ENCODE assay signal across 8 mouse cellular contexts in the genomic region with DNA sequence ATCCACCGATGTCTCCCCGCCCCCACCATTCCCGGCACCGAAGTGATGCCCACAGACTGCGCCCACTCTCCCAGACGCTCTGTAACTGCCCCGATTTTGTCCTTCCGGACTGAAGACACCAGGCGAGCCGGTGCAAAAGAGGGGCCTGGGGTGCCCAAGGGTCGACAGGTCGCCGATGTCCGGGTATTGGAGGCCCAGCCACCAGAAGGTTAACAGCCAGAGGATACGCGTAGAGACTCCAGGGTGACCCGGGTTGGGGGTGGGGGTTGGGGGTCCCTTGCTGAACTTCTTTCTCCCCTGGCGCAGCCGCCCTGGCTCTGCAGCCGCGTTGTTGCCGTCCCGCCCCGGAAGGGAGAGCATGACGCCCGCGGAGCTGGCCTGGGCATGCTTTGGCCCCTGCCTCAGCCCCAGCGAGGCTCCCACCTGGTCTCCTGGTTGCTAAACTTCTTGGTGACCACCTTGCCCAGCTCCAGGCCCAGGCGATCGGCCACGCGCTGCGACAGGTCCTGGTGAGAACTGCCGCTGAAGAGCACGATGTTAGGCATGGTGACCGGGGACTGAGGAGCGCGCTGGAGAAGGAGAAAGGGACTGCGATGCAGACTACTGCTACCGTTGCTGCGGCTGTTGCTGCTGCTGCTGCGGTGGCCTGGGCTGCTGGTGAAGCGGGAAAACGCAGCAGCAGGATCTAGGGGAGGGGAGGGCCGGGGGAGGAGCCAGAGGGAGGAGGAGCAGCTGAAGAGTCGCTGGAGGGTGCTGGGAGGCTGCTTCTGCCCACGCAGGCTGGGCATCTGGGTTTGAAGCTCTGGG. TPM values are rescaled to one million over a fixed set of nuclear protein-coding genes. Genes with fewer than 3 reads are reported as not detected.
DNase-seq lines count a peak whose midpoint lies in the region; ATAC-seq and TF ChIP-seq lines count a peak whose summit lies in the region.

A gene (minus strand): TSS at position 703 of the 807 bp plus-strand sequence.

- WGBS in forebrain, embryonic 11.5 days: 22% methylated on average over 42 of the region's 47 CpGs
- WGBS in heart, embryonic 15.5 days: 17% methylated on average over 40 of the region's 47 CpGs
- WGBS in liver, embryonic 16.5 days (ENCODE audit: insufficient replicate concordance): 19% methylated on average over 47 of the region's 47 CpGs
- WGBS in neural tube, embryonic 12.5 days: 22% methylated on average over 47 of the region's 47 CpGs
- 23% methylated on average over 38 of the region's 47 CpGs for WGBS in stomach, postnatal 0 days

- peak; percentile 84 for DNase-seq in brain, embryonic 14.5 days (ENCODE audit: low read depth)
- DNase-seq in forebrain, embryonic 11.5 days (ENCODE audit: low spot score): peak; percentile 78
- DNase-seq in kidney, postnatal 25 days: peak; percentile 49 to 72
- DNase-seq in stomach, postnatal 0 days (ENCODE audit: low spot score): peak; percentile 65

- no peaks in the 10 kb centered on the region for H3K36me3 ChIP-seq in forebrain, embryonic 11.5 days (ENCODE audit: control insufficient read depth, insufficient read depth, low read length)
- no peaks in the 10 kb centered on the region for H3K36me3 ChIP-seq in heart, embryonic 15.5 days
- no peaks in the 10 kb centered on the region for H3K36me3 ChIP-seq in liver, embryonic 16.5 days (ENCODE audit: control insufficient read depth, insufficient read depth)
- H3K36me3 ChIP-seq in neural tube, embryonic 12.5 days: no peaks in the 10 kb centered on the region
- no peaks in the 10 kb centered on the region for H3K36me3 ChIP-seq in stomach, postnatal 0 days (ENCODE audit: control insufficient read depth, insufficient read depth, low read length)

- no peak within 1 kb of the TSS for H3K27ac ChIP-seq in forebrain, embryonic 11.5 days (ENCODE audit: low read depth, low read length)
- peak within 1 kb of the TSS; percentile 86 for H3K27ac ChIP-seq in heart, embryonic 15.5 days
- no peak within 1 kb of the TSS for H3K27ac ChIP-seq in liver, embryonic 16.5 days (ENCODE audit: low read length)
- H3K27ac ChIP-seq in neural tube, embryonic 12.5 days: no peak within 1 kb of the TSS
- H3K27ac ChIP-seq in stomach, postnatal 0 days (replicated peaks): peak within 1 kb of the TSS; percentile 65

- peak within 1 kb of the TSS; percentile 66 for H3K9ac ChIP-seq in forebrain, embryonic 11.5 days (ENCODE audit: low read length)
- H3K9ac ChIP-seq in heart, embryonic 15.5 days: peak within 1 kb of the TSS; percentile 74
- peak within 1 kb of the TSS; percentile 56 for H3K9ac ChIP-seq in liver, embryonic 16.5 days (ENCODE audit: low read depth, low read length)
- H3K9ac ChIP-seq in neural tube, embryonic 12.5 days: peak within 1 kb of the TSS; percentile 57
- H3K9ac ChIP-seq in stomach, postnatal 0 days (ENCODE audit: low read length): peak within 1 kb of the TSS; percentile 70

- H3K4me2 ChIP-seq in forebrain, embryonic 11.5 days (ENCODE audit: low read depth, low read length, severe bottlenecking): peak within 1 kb of the TSS; percentile 50
- peak within 1 kb of the TSS; percentile 72 for H3K4me2 ChIP-seq in heart, embryonic 15.5 days
- peak within 1 kb of the TSS; percentile 66 for H3K4me2 ChIP-seq in liver, embryonic 16.5 days (ENCODE audit: low read depth, low read length)
- peak within 1 kb of the TSS; percentile 74 for H3K4me2 ChIP-seq in neural tube, embryonic 12.5 days (replicated peaks)
- peak within 1 kb of the TSS; percentile 67 for H3K4me2 ChIP-seq in stomach, postnatal 0 days (replicated peaks; ENCODE audit: low read depth)

- TF ChIP-seq POLR2A in brain, embryonic 14.5 days (IDR thresholded peaks at IDR 0.05; ENCODE audit: borderline replicate concordance, extremely low read depth, insufficient read depth, insufficient read length, poor library complexity, severe bottlenecking): no peak

- no peaks in the 10 kb centered on the region for H3K9me3 ChIP-seq in forebrain, embryonic 11.5 days (ENCODE audit: control insufficient read depth, low read length)
- H3K9me3 ChIP-seq in heart, embryonic 15.5 days (replicated peaks): no peaks in the 10 kb centered on the region
- H3K9me3 ChIP-seq in liver, embryonic 16.5 days (replicated peaks; ENCODE audit: control insufficient read depth, low read length): no peaks in the 10 kb centered on the region
- no peaks in the 10 kb centered on the region for H3K9me3 ChIP-seq in neural tube, embryonic 12.5 days
- H3K9me3 ChIP-seq in stomach, postnatal 0 days (ENCODE audit: control insufficient read depth, low read length): no peaks in the 10 kb centered on the region

- peaks cover 11% of the 10 kb centered on the region; the same call in 1 of the 2 replicates for H3K27me3 ChIP-seq in forebrain, embryonic 11.5 days (ENCODE audit: control insufficient read depth, insufficient read depth, low read length)
- H3K27me3 ChIP-seq in heart, embryonic 15.5 days: no peaks in the 10 kb centered on the region
- H3K27me3 ChIP-seq in liver, embryonic 16.5 days (ENCODE audit: control insufficient read depth, insufficient read depth, low read depth, low read length): no peaks in the 10 kb centered on the region
- peaks cover 3% of the 10 kb centered on the region; the same call in 1 of the 2 replicates for H3K27me3 ChIP-seq in neural tube, embryonic 12.5 days (replicated peaks)
- H3K27me3 ChIP-seq in stomach, postnatal 0 days (ENCODE audit: control insufficient read depth, insufficient read depth, low read length): no peaks in the 10 kb centered on the region

- H3K4me1 ChIP-seq in forebrain, embryonic 11.5 days (replicated peaks; ENCODE audit: control insufficient read depth, insufficient read depth, low read length): no peaks in the 10 kb centered on the region
- peaks cover 2% of the 10 kb centered on the region; the same call in 1 of the 2 replicates for H3K4me1 ChIP-seq in heart, embryonic 15.5 days (replicated peaks)
- H3K4me1 ChIP-seq in liver, embryonic 16.5 days (ENCODE audit: control insufficient read depth, low read depth, low read length): no peaks in the 10 kb centered on the region
- no peaks in the 10 kb centered on the region for H3K4me1 ChIP-seq in neural tube, embryonic 12.5 days
- H3K4me1 ChIP-seq in stomach, postnatal 0 days (replicated peaks; ENCODE audit: control insufficient read depth, insufficient read depth): no peaks in the 10 kb centered on the region

- ATAC-seq in CD4-positive, CD25-positive, alpha-beta regulatory T cell, adult 4 months: peak; percentile 79
- ATAC-seq in forebrain, embryonic 11.5 days (replicated peaks; ENCODE audit: low FRiP score): peak; percentile 93
- ATAC-seq in heart, embryonic 15.5 days (replicated peaks; ENCODE audit: insufficient number of reproducible peaks, insufficient read depth, low FRiP score, low read depth): peak; percentile 86
- ATAC-seq in liver, embryonic 16.5 days (ENCODE audit: low read depth): peak; percentile 85
- ATAC-seq in neural tube, embryonic 12.5 days (ENCODE audit: low FRiP score, low read depth): peak; percentile 94
- peak; percentile 91 for ATAC-seq in stomach, postnatal 0 days (ENCODE audit: low FRiP score, low TSS enrichment)

- TF ChIP-seq EP300 in stomach, postnatal 0 days (optimal IDR thresholded peaks at IDR 0.05): no peak

- TF ChIP-seq CTCF in brain, embryonic 14.5 days (IDR thresholded peaks at IDR 0.05; ENCODE audit: borderline replicate concordance, extremely low read depth, insufficient read depth, insufficient read length): no peak
- no peak for TF ChIP-seq CTCF in stomach, postnatal 0 days (IDR thresholded peaks at IDR 0.05; ENCODE audit: low read depth)

- H3K4me3 ChIP-seq in forebrain, embryonic 11.5 days (ENCODE audit: low read depth, low read length): peak within 1 kb of the TSS; percentile 49
- H3K4me3 ChIP-seq in heart, embryonic 15.5 days: peak within 1 kb of the TSS; percentile 65
- peak within 1 kb of the TSS; percentile 65 for H3K4me3 ChIP-seq in liver, embryonic 16.5 days (ENCODE audit: low read depth, low read length)
- peak within 1 kb of the TSS; percentile 51 for H3K4me3 ChIP-seq in neural tube, embryonic 12.5 days
- H3K4me3 ChIP-seq in stomach, postnatal 0 days (ENCODE audit: low read depth, low read length): peak within 1 kb of the TSS; percentile 52

RNA-seq across cellular contexts. Expression of the gene that starts here (rescaled TPM):
- 10 to 100 TPM; 65.9 to 78.1 TPM for polyA plus RNA-seq in CD4-positive, CD25-positive, alpha-beta regulatory T cell, adult 4 months (2017; shearing (Covaris generic))
- 6.4 and 9.1 TPM in 2 replicates for polyA plus RNA-seq in brain, embryonic 14.5 days (2012; rRNA removed)
- 21.4 and 25.9 TPM in 2 replicates for polyA plus RNA-seq in forebrain, embryonic 11.5 days (2014; fragmentation: Nextera tagmentation; extraction: Ambion mirVana)
- 38.0 and 43.1 TPM in 2 replicates for polyA plus RNA-seq in heart, embryonic 15.5 days (2015; fragmentation: Nextera tagmentation; extraction: Ambion mirVana)
- 6.1 TPM in 2 replicates for polyA plus RNA-seq in liver, embryonic 16.5 days (2015; fragmentation: Nextera tagmentation; extraction: Ambion mirVana)
- 13.0 and 14.3 TPM in 2 replicates for polyA plus RNA-seq in neural tube, embryonic 12.5 days (2016; fragmentation: Nextera tagmentation; extraction: Ambion mirVana)
- 11.9 and 12.0 TPM in 2 replicates for polyA plus RNA-seq in stomach, postnatal 0 days (2015; fragmentation: Nextera tagmentation; extraction: Ambion mirVana)

Comparison
In these comparisons a context has a peak if more than half of its experiments do, and no peak if none do; other contexts are left out.
1. H3K27ac ChIP-seq: peak in heart, embryonic 15.5 days (single experiment) and stomach, postnatal 0 days (single experiment); none in forebrain, embryonic 11.5 days (single experiment), liver, embryonic 16.5 days (single experiment) and neural tube, embryonic 12.5 days (single experiment).
2. Peak in every context shown above with its lines, with median percentiles within 50 percentile points of each other: ATAC-seq, DNase-seq, H3K4me2 ChIP-seq, H3K4me3 ChIP-seq and H3K9ac ChIP-seq.